Mouse (Mus musculus): Measurements from ENCODE around the gene Dguok.

GRCm38 (mm10) chr6:83501524-83502310 lies 5.1 kb downstream of the Dguok start:
- TF ChIP-seq POLR2A (IDR thresholded peaks at IDR 0.05; ENCODE audit: low read depth, low read length) (no peak), CTCF (conservative IDR thresholded peaks at IDR 0.05; ENCODE audit: insufficient read depth, insufficient read length, low read depth, low read length) (no peak)

Measured in kidney, adult 2 months (tissue).